Mouse (Mus musculus) spleen, adult 2 months (tissue): ENCODE data around the gene Dpp7. TPM values are rescaled to one million over a fixed set of nuclear protein-coding genes. Genes with fewer than 3 reads are reported as not detected.

ENCODE experiments used
- DNase-seq, 2 experiments: peaks; one replicate each; pipeline versions ENCODE4 v3.0.0 to v3.0.0-alpha.2; 2012 to 2021; ENCODE audit warnings: low spot score in 2 of 2, low read depth in 1 of 2
- H3K27ac ChIP-seq: fragments of 200-500 bp; 2 replicates; pipeline ENCODE4 v1.5.1; 2012; ENCODE audit warnings: low read length, inconsistent platforms; ENCODE audit not compliant: insufficient read depth
- H3K27me3 ChIP-seq: fragments of 200-500 bp; 2 replicates; pipeline ENCODE4 v1.6.1; 2012; ENCODE audit warnings: mild to moderate bottlenecking, moderate library complexity, low read length, inconsistent platforms; ENCODE audit not compliant: control insufficient read depth, insufficient read depth
- H3K36me3 ChIP-seq: fragments of 200-500 bp; 2 replicates; pipeline ENCODE4 v1.6.1; 2012; ENCODE audit warnings: mild to moderate bottlenecking, low read length, inconsistent platforms; ENCODE audit not compliant: control insufficient read depth, insufficient read depth
- H3K4me1 ChIP-seq: fragments of 200-500 bp; 2 replicates; pipeline ENCODE4 v1.6.1; 2011; ENCODE audit warnings: inconsistent platforms; ENCODE audit not compliant: control insufficient read depth, insufficient read depth, insufficient read length
- H3K4me3 ChIP-seq: fragments of 200-500 bp; 2 replicates; pipeline ENCODE4 v1.5.1; 2011; ENCODE audit warnings: mild to moderate bottlenecking, inconsistent platforms; ENCODE audit not compliant: insufficient read depth, insufficient read length; ENCODE audit errors: extremely low read depth
- CTCF ChIP-seq: fragments of 200-500 bp; IDR thresholded peaks from 2 replicates; pipeline ENCODE4 v1.5.1; 2011; ENCODE audit warnings: mild to moderate bottlenecking, inconsistent platforms; ENCODE audit not compliant: insufficient read depth, insufficient read length, insufficient replicate concordance; ENCODE audit errors: extremely low read depth
- POLR2A ChIP-seq: fragments of 200-500 bp; IDR thresholded peaks from 2 replicates; pipeline ENCODE4 v1.6.1; 2011; ENCODE audit warnings: low read depth, low read length, inconsistent platforms
- WGBS: fragments of 180-500 bp; shearing (Covaris S2); methylation state at CpG from one replicate; pipeline ENCODE4 v1.1.7; 2018; 5-methylcytosine and 5-hydroxymethylcytosine counted together
- polyA plus RNA-seq: library from polyadenylated mRNA; depleted of rRNA; stranded (reverse); fragments of >200 nt; gene quantifications from 2 replicates; pipeline ENCODE4 v1.2.3, GENCODE M21; 2012; rRNA removed

The Dpp7 gene
- 35.1 and 41.8 TPM in 2 replicates for polyA plus RNA-seq

GRCm38 (mm10) chr2:25356208-25357079, at the start of gene Dpp7:
TSS of gene Dpp7 (minus strand) at chr2:25356359.
- H3K27ac ChIP-seq: no peak within 1 kb of the TSS
- H3K36me3 ChIP-seq: peaks cover 3% of the 10 kb centered on the region
- no peaks in the 10 kb centered on the region for H3K27me3 ChIP-seq
- peak; percentile 64 to 78 for DNase-seq
- TF ChIP-seq CTCF: no peak
- TF ChIP-seq POLR2A: no peak
- peaks cover 15% of the 10 kb centered on the region; the same call in 1 of the 2 replicates for H3K4me1 ChIP-seq
- 8% methylated on average over 13 of the region's 13 CpGs for WGBS
- H3K4me3 ChIP-seq: peak within 1 kb of the TSS; percentile 66

- WGBS: 84% methylated on average over 4 of the region's 4 CpGs
- Histone ChIP-seq H3K4me3 (no peak overlapping the region), H3K4me1 (peaks cover 6% of the 10 kb centered on the region; the same call in 1 of the 2 replicates), H3K36me3 (no peaks in the 10 kb centered on the region), H3K27me3 (peaks cover 8% of the 10 kb centered on the region), H3K27ac (no peak overlapping the region)
- DNase-seq: no peak
- TF ChIP-seq CTCF (no peak), POLR2A (no peak)
These were observed 47.8 kb upstream of the Dpp7 start for GRCm38 (mm10) chr2:25403994-25404393.

DNA sequence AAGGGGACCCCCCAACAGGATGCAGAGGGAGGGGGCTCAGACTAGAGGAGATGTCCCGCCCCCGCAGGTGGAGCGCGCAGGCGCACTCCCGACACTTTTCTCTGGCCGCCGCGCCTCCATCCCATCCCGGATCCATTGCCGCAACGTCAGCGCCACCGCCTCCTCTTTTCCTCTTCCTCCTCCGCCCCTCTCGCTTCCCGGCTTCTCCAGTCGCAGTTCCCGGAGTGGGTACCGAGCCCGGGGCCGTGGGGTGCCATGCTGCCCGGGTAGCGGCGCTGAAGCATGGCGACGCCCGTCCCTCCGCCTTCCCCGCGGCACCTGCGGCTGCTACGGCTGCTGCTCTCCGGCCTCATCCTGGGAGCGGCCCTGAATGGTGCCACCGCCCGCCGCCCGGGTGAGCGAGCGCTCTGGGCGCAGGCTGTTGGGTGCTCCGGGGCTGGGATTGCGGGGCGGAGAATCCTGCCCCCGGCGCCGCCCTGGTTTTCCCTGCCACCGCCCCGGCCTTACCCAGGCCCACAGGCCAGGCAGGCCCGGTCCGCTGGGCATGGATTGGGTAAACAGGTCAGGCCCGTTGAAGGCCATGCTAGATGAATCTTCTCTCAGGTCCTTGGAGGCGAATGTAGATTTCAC, 46.9 kb upstream of the Dpp7 start:
- peak overlapping the region; percentile 32; the same call in 1 of the 2 replicates for H3K4me3 ChIP-seq
- WGBS: 8% methylated on average over 48 of the region's 54 CpGs
- peaks cover 6% of the 10 kb centered on the region; the same call in 1 of the 2 replicates for H3K4me1 ChIP-seq
- peaks cover 8% of the 10 kb centered on the region for H3K27me3 ChIP-seq
- no peak for DNase-seq
- no peak for TF ChIP-seq POLR2A
- TF ChIP-seq CTCF: no peak
- H3K36me3 ChIP-seq: no peaks in the 10 kb centered on the region
- no peak overlapping the region for H3K27ac ChIP-seq

DNA sequence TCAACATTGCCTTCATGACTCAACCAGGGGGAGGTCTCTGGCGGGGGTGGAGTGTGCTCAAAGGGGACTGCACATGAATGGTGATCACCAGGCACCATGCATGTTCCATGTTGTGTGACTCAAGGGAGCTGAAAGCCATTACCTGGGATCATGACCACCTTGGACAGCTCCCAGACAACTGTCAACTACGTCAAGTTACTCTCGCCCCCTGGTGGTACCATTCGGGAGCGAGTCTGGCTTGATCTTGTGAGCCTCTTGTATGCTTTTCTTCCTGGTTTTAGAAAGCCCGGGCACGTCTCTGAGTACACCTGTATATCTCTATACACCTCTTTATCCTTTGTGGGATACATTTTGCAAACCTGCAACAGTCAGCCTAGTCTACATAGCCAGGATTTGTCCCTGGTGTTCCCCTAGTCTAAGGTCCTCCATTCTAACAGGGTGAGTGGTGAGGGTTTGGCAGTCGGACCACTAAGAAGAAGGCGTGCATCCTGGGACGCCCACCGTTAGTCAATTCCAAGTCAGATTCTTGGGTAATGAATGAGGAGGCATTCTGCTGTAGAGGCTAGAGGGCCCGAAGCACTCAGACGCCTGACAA, 46.3 kb upstream of the Dpp7 start:
- Histone ChIP-seq H3K27ac (no peak overlapping the region), H3K4me3 (peak overlapping the region; percentile 32; the same call in 1 of the 2 replicates), H3K36me3 (no peaks in the 10 kb centered on the region), H3K27me3 (peaks cover 8% of the 10 kb centered on the region), H3K4me1 (peaks cover 6% of the 10 kb centered on the region; the same call in 1 of the 2 replicates)
- 2% methylated on average over 13 of the region's 13 CpGs for whole genome bisulfite sequencing
- TF ChIP-seq CTCF: peak; percentile 68; the same call in 1 of the 2 replicates
- no peak for TF ChIP-seq POLR2A
- peak; percentile 61 to 75 for DNase-seq

DNA sequence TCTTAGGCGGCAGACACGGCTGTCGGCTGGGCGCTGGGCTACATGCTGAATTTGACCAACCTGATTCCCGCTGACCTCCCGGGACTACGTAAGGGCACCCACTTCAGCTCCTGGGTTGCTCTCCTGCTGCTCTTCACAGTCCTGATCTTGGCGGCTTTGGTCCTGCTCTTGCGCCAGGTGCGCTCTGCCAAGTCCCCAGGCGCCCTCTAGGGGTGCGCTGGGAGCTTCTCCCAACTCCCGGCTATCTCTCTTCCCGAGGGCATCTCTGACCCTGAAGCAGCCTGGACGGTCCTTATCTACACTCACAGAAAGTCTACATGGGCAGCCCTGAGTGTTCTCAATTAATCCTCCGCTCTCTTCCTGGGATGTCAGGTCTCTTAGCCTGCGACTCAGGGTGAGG, 44.6 kb upstream of the Dpp7 start:
- H3K4me3 ChIP-seq: no peak overlapping the region
- 7% methylated on average over 17 of the region's 17 CpGs for WGBS
- peak; percentile 48; the same call in 1 of the 2 replicates for TF ChIP-seq CTCF
- no peak for TF ChIP-seq POLR2A

GRCm38 (mm10) chr2:25400291-25400690, 44.1 kb upstream of the Dpp7 start:
- Histone ChIP-seq H3K36me3 (no peaks in the 10 kb centered on the region), H3K27ac (no peak overlapping the region), H3K4me1 (peaks cover 10% of the 10 kb centered on the region; the same call in 1 of the 2 replicates), H3K27me3 (peaks cover 18% of the 10 kb centered on the region), H3K4me3 (no peak overlapping the region)
- TF ChIP-seq CTCF (no peak), POLR2A (no peak)
- WGBS: 21% methylated on average over 16 of the region's 16 CpGs
- DNase-seq: no peak

More for the DNA sequence above, 44.6 kb upstream of the Dpp7 start:
- H3K36me3 ChIP-seq: no peaks in the 10 kb centered on the region
- H3K27me3 ChIP-seq: peaks cover 15% of the 10 kb centered on the region
- peaks cover 8% of the 10 kb centered on the region; the same call in 1 of the 2 replicates for H3K4me1 ChIP-seq
- peak in 1 of 2 experiments; percentile 19 for DNase-seq
- no peak overlapping the region for H3K27ac ChIP-seq

- H3K4me3 ChIP-seq: no peak within 1 kb of the TSS
- no peak for TF ChIP-seq CTCF
- no peak for TF ChIP-seq POLR2A
- H3K4me1 ChIP-seq: peaks cover 10% of the 10 kb centered on the region; the same call in 1 of the 2 replicates
- 67% methylated on average over 8 of the region's 8 CpGs for WGBS
- peaks cover 20% of the 10 kb centered on the region for H3K27me3 ChIP-seq
- no peaks in the 10 kb centered on the region for H3K36me3 ChIP-seq
- H3K27ac ChIP-seq: no peak within 1 kb of the TSS
- DNase-seq: no peak
These were observed 42.9 kb upstream of the Dpp7 start, which contains the start of gene Npdc1 for GRCm38 (mm10) chr2:25399051-25399450. TSS of gene Npdc1 (plus strand) at chr2:25399351.
